Comparison of ENCODE assay signal across 21 mouse cellular contexts in the genomic region with DNA sequence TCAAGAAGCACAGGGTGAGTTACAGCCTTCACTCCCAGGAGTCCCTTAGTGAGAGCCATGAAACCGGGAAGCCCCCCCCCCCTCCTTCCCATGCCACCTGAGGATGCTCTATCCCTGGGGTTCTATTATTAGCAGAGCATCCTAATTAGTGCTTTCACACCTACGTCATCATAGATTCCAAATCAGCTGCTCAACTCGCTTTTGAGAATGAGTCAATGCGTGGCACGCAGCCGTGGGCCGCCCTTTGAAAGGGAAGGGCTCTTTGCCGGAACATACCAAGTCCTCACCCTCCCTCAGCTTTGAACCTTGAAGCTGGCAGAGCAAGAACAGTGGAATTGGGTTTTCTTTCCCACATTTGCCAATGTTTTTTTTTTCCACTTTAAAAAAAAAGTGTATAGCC. TPM values are rescaled to one million over a fixed set of nuclear protein-coding genes. Genes with fewer than 3 reads are reported as not detected.
DNase-seq lines count a peak whose midpoint lies in the region; ATAC-seq and TF ChIP-seq lines count a peak whose summit lies in the region.
"Had no signal": no experiment of that assay in that cellular context is flagged by ENCODE, and none has a peak within 500 bp of the region (broad histone marks: within the 10 kb centered on the region; RNA-seq: fewer than 3 reads in every experiment).

No protein-coding gene starts in this region.

- no peak overlapping the region for H3K9ac ChIP-seq in forebrain, embryonic 14.5 days (ENCODE audit: low read length)
- no peak overlapping the region for H3K9ac ChIP-seq in forebrain, embryonic 15.5 days (replicated peaks)
- H3K9ac ChIP-seq in neural tube, embryonic 15.5 days (replicated peaks): no peak overlapping the region
- H3K9ac ChIP-seq: forebrain, embryonic 13.5 days; hindbrain, embryonic 12.5 days had no signal

- DNase-seq in forebrain, embryonic 14.5 days (ENCODE audit: low spot score): peak; percentile 32
- DNase-seq in left cerebral cortex, adult 2 months (ENCODE audit: extremely low spot score in 1 of 2, low spot score in 2 of 2): peak; percentile 33 to 41
- no peak for DNase-seq in left cerebral cortex, adult 11 months (ENCODE audit: low spot score)
- DNase-seq in right cerebral cortex, adult 2 months (ENCODE audit: low spot score in 2 of 2): peak; percentile 56 to 63
- no peak for DNase-seq in right cerebral cortex, postnatal 4 days
- no peak for DNase-seq in adrenal gland, adult 8-10 months
- DNase-seq: adrenal gland, postnatal 14 days; B cell, adult 2 months; cerebellum, adult 2 months; cerebellum, postnatal 10 days; gastrocnemius, postnatal 36 days; heart, adult 11 months; heart, postnatal 10 days; heart, postnatal 4 days had no signal

- no peak overlapping the region for H3K4me2 ChIP-seq in forebrain, embryonic 14.5 days (ENCODE audit: low read length)
- no peak overlapping the region for H3K4me2 ChIP-seq in forebrain, embryonic 15.5 days (replicated peaks)
- no peak overlapping the region for H3K4me2 ChIP-seq in neural tube, embryonic 15.5 days
- H3K4me2 ChIP-seq: forebrain, embryonic 13.5 days; hindbrain, embryonic 12.5 days had no signal

- H3K4me3 ChIP-seq in forebrain, embryonic 14.5 days (ENCODE audit: low read depth, low read length): no peak overlapping the region
- H3K4me3 ChIP-seq in forebrain, embryonic 15.5 days: no peak overlapping the region
- no peak overlapping the region for H3K4me3 ChIP-seq in left cerebral cortex, adult 2 months
- no peak overlapping the region for H3K4me3 ChIP-seq in neural tube, embryonic 15.5 days (replicated peaks)
- H3K4me3 ChIP-seq: embryonic facial prominence, embryonic 10.5 days; forebrain, embryonic 13.5 days; hindbrain, embryonic 12.5 days had no signal

- WGBS in forebrain, embryonic 14.5 days: 66% methylated on average over 8 of the region's 8 CpGs
- 75% methylated on average over 8 of the region's 8 CpGs for WGBS in forebrain, embryonic 15.5 days
- WGBS in neural tube, embryonic 15.5 days: 85% methylated on average over 8 of the region's 8 CpGs

- H3K4me1 ChIP-seq in forebrain, embryonic 14.5 days (ENCODE audit: control insufficient read depth, insufficient read depth, low read length): peaks cover 3% of the 10 kb centered on the region; the same call in 1 of the 2 replicates
- peaks cover 1% of the 10 kb centered on the region for H3K4me1 ChIP-seq in forebrain, embryonic 15.5 days
- H3K4me1 ChIP-seq in neural tube, embryonic 15.5 days: peaks cover 5% of the 10 kb centered on the region

- no peak for ATAC-seq in forebrain, embryonic 14.5 days
- no peak for ATAC-seq in forebrain, embryonic 15.5 days (replicated peaks)
- no peak for ATAC-seq in neural tube, embryonic 15.5 days (ENCODE audit: low FRiP score)
- ATAC-seq: CD4-positive, CD25-positive, alpha-beta regulatory T cell, adult 4 months; forebrain, embryonic 13.5 days had no signal

- no peak overlapping the region for H3K27ac ChIP-seq in forebrain, embryonic 14.5 days (ENCODE audit: low read depth, low read length)
- H3K27ac ChIP-seq in forebrain, embryonic 15.5 days (replicated peaks): no peak overlapping the region
- no peak overlapping the region for H3K27ac ChIP-seq in left cerebral cortex, adult 2 months
- no peak overlapping the region for H3K27ac ChIP-seq in neural tube, embryonic 15.5 days (replicated peaks)
- H3K27ac ChIP-seq: embryonic facial prominence, embryonic 10.5 days; forebrain, embryonic 13.5 days; hindbrain, embryonic 12.5 days had no signal

- TF ChIP-seq CTCF in left cerebral cortex, adult 2 months (IDR thresholded peaks at IDR 0.05): no peak

- no peaks in the 10 kb centered on the region for H3K27me3 ChIP-seq in forebrain, embryonic 14.5 days (replicated peaks; ENCODE audit: control insufficient read depth, insufficient read depth, low read length)
- no peaks in the 10 kb centered on the region for H3K27me3 ChIP-seq in forebrain, embryonic 15.5 days
- H3K27me3 ChIP-seq in neural tube, embryonic 15.5 days (replicated peaks): no peaks in the 10 kb centered on the region
- H3K27me3 ChIP-seq: forebrain, embryonic 13.5 days; hindbrain, embryonic 12.5 days had no signal

- H3K9me3 ChIP-seq in forebrain, embryonic 14.5 days (replicated peaks; ENCODE audit: control insufficient read depth, low read length): no peaks in the 10 kb centered on the region
- H3K9me3 ChIP-seq in forebrain, embryonic 15.5 days: no peaks in the 10 kb centered on the region
- H3K9me3 ChIP-seq in neural tube, embryonic 15.5 days (replicated peaks): no peaks in the 10 kb centered on the region
- H3K9me3 ChIP-seq: embryonic facial prominence, embryonic 10.5 days; forebrain, embryonic 13.5 days; hindbrain, embryonic 12.5 days had no signal

- intact Hi-C loops in left cerebral cortex, adult 2 months (cut with DNase I): no loop called here

- no peaks in the 10 kb centered on the region for H3K36me3 ChIP-seq in forebrain, embryonic 14.5 days (ENCODE audit: control insufficient read depth, insufficient read depth, low read length)
- no peaks in the 10 kb centered on the region for H3K36me3 ChIP-seq in forebrain, embryonic 15.5 days
- no peaks in the 10 kb centered on the region for H3K36me3 ChIP-seq in neural tube, embryonic 15.5 days
- H3K36me3 ChIP-seq: embryonic facial prominence, embryonic 10.5 days; G1E; hindbrain, embryonic 12.5 days had no signal

RNA-seq across cellular contexts. Expression of gene Phf21b, which starts 6.1 kb away (rescaled TPM):
- polyA plus RNA-seq in forebrain, embryonic 14.5 days (2014; fragmentation: Nextera tagmentation; extraction: Ambion mirVana): 30.0 and 32.9 TPM in 2 replicates
- polyA plus RNA-seq in forebrain, embryonic 15.5 days (2015; fragmentation: Nextera tagmentation; extraction: Ambion mirVana): 11.0 and 13.0 TPM in 2 replicates
- 10 to 100 TPM; 18.8 to 31.9 TPM for total RNA-seq in left cerebral cortex, adult 2 months (2021)
- 2.6 and 3.3 TPM in 2 replicates for polyA plus RNA-seq in neural tube, embryonic 15.5 days (2015; fragmentation: Nextera tagmentation; extraction: Ambion mirVana)
- total RNA-seq in adrenal gland, adult 8-10 months (2022): 1 to 10 TPM; 4.4 to 5.7 (median 4.9) TPM
- polyA plus RNA-seq: G1E had no signal

RNA-seq across cellular contexts. Expression of gene Gm29666, which starts 57.9 kb away (rescaled TPM):
- 0.30 and 0.40 TPM in 2 replicates for polyA plus RNA-seq in forebrain, embryonic 14.5 days (2014; fragmentation: Nextera tagmentation; extraction: Ambion mirVana)
- 0.92 and 1.0 TPM in 2 replicates for polyA plus RNA-seq in forebrain, embryonic 15.5 days (2015; fragmentation: Nextera tagmentation; extraction: Ambion mirVana)
- 1 to 10 TPM; 1.1 to 1.3 TPM for total RNA-seq in left cerebral cortex, adult 2 months (2021)
- 1.1 TPM in 2 replicates for polyA plus RNA-seq in neural tube, embryonic 15.5 days (2015; fragmentation: Nextera tagmentation; extraction: Ambion mirVana)
- total RNA-seq in adrenal gland, adult 8-10 months (2022): under 1 TPM; 0.20 to 0.55 (median 0.35) TPM

Comparison
In these comparisons a context has a peak if more than half of its experiments do, and no peak if none do; other contexts are left out.
1. DNase-seq: peak in forebrain, embryonic 14.5 days (single experiment), left cerebral cortex, adult 2 months (2 of 2) and right cerebral cortex, adult 2 months (2 of 2); none in left cerebral cortex, adult 11 months (single experiment), right cerebral cortex, postnatal 4 days (single experiment) and adrenal gland, adult 8-10 months (single experiment).